Mouse (Mus musculus) kidney, adult 2 months (tissue): ENCODE data around the gene Abcb11. TPM values are rescaled to one million over a fixed set of nuclear protein-coding genes. Genes with fewer than 3 reads are reported as not detected.

Experiments used
- DNase-seq: peaks from one replicate; pipeline ENCODE4 v3.0.0; 2021
- H3K27ac ChIP-seq: fragments of 200-500 bp; 2 replicates; pipeline ENCODE4 v1.5.1; 2012; ENCODE audit warnings: low read depth, low read length, control low read depth, inconsistent platforms; ENCODE audit not compliant: insufficient read depth
- H3K27me3 ChIP-seq: fragments of 200-500 bp; replicated peaks from 2 replicates; pipeline ENCODE4 v1.6.1; 2012; ENCODE audit warnings: mild to moderate bottlenecking, moderate library complexity, low read length, inconsistent platforms; ENCODE audit not compliant: control insufficient read depth, insufficient read depth
- H3K36me3 ChIP-seq: fragments of 200-500 bp; 2 replicates; pipeline ENCODE4 v1.6.1; 2012; ENCODE audit warnings: mild to moderate bottlenecking, moderate library complexity, low read length, inconsistent platforms; ENCODE audit not compliant: control insufficient read depth, insufficient read depth
- H3K4me1 ChIP-seq: fragments of 200-500 bp; 2 replicates; pipeline ENCODE4 v1.6.1; 2011; ENCODE audit warnings: low read length; ENCODE audit not compliant: control insufficient read depth, insufficient read depth
- H3K4me3 ChIP-seq: fragments of 200-500 bp; 2 replicates; pipeline ENCODE4 v1.5.1; 2011; ENCODE audit warnings: mild to moderate bottlenecking, low read depth, low read length, control low read depth; ENCODE audit not compliant: insufficient read depth
- CTCF ChIP-seq: fragments of 200-500 bp; conservative IDR thresholded peaks from 2 replicates; pipeline ENCODE4 v1.5.1; 2011; ENCODE audit warnings: low read depth, mild to moderate bottlenecking, control low read depth, low read length, moderate library complexity, mixed read lengths; ENCODE audit not compliant: insufficient read depth, insufficient read length
- POLR2A ChIP-seq: fragments of 200-500 bp; IDR thresholded peaks from one replicate; pipeline ENCODE4 v1.6.1; 2011; ENCODE audit warnings: low read depth, low read length, control low read depth
- WGBS: fragments of 180-500 bp; shearing (Covaris S2); methylation state at CpG from one replicate; pipeline ENCODE4 v1.1.7; 2018; 5-methylcytosine and 5-hydroxymethylcytosine counted together
- polyA plus RNA-seq: library from polyadenylated mRNA; depleted of rRNA; stranded (reverse); fragments of >200 nt; gene quantifications from 2 replicates; pipeline ENCODE4 v1.2.3, GENCODE M21; 2012

The Abcb11 gene
- polyA plus RNA-seq, 1 experiment, result not detected

GRCm38 (mm10) chr2:69264069-69264618, 78.3 kb downstream of the Abcb11 start:
- no peaks in the 10 kb centered on the region for H3K36me3 ChIP-seq

DNA sequence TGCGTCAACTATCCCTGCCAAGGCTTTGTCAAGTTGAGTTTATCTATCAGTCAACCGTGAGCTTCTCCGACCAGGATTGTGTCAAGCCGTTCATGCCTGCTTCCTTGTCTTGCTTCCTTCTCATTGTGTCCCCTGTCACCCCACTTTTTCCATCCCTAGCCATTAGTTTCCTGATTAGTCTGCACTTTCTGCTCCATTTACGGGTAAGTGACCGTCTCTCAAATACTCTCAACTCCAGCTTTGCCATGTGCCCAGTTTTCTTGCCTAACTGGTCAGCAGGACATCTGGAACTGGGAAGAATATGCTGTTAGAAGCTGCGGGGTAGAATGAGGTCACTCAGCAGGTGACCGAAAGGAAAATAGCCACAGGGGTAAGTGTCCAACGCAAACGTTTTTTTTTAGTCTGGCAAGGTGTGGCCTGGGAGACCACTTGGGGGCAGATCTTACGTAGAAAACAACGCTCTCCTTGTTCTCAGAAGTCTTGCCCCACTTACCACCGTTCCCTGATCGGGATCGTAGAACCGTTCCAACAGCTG, 94.1 kb downstream of the Abcb11 start:
- TF ChIP-seq CTCF, result no peak
- no peak for TF ChIP-seq POLR2A
- Histone ChIP-seq H3K4me3 (no peak overlapping the region), H3K4me1 (no peaks in the 10 kb centered on the region; the same call in 1 of the 2 replicates), H3K27ac (no peak overlapping the region), H3K27me3 (no peaks in the 10 kb centered on the region), H3K36me3 (no peaks in the 10 kb centered on the region)
- 57% methylated on average over 16 of the region's 16 CpGs for WGBS
- DNase-seq, result no peak

More at GRCm38 (mm10) chr2:69264069-69264618, 78.3 kb downstream of the Abcb11 start:
- TF ChIP-seq CTCF, result no peak
- no peak for TF ChIP-seq POLR2A
- no peaks in the 10 kb centered on the region for H3K27me3 ChIP-seq
- DNase-seq, result no peak
- H3K4me3 ChIP-seq, result no peak overlapping the region
- H3K4me1 ChIP-seq, result no peaks in the 10 kb centered on the region
- H3K27ac ChIP-seq, result no peak overlapping the region

GRCm38 (mm10) chr2:69247081-69247480, 95.3 kb downstream of the Abcb11 start:
- no peaks in the 10 kb centered on the region for H3K27me3 ChIP-seq
- no peak overlapping the region for H3K27ac ChIP-seq
- H3K36me3 ChIP-seq, result no peaks in the 10 kb centered on the region
- no peak overlapping the region for H3K4me3 ChIP-seq
- WGBS, result 96% methylated on average over 1 of the region's 1 CpGs
- DNase-seq, result no peak
- no peak for TF ChIP-seq CTCF
- TF ChIP-seq POLR2A, result no peak
- H3K4me1 ChIP-seq, result no peaks in the 10 kb centered on the region; the same call in 1 of the 2 replicates

GRCm38 (mm10) chr2:69244924-69245323, 97.5 kb downstream of the Abcb11 start:
- H3K4me1 ChIP-seq, result no peaks in the 10 kb centered on the region; the same call in 1 of the 2 replicates
- H3K4me3 ChIP-seq, result no peak overlapping the region
- no peak overlapping the region for H3K27ac ChIP-seq
- no peak for DNase-seq
- 64% methylated on average over 2 of the region's 2 CpGs for WGBS
- no peak for TF ChIP-seq CTCF
- TF ChIP-seq POLR2A, result no peak
- no peaks in the 10 kb centered on the region for H3K27me3 ChIP-seq
- H3K36me3 ChIP-seq, result no peaks in the 10 kb centered on the region

GRCm38 (mm10) chr2:69239315-69239714, 103.1 kb downstream of the Abcb11 start:
- no peak for TF ChIP-seq POLR2A
- no peak for TF ChIP-seq CTCF
- H3K4me3 ChIP-seq, result no peak overlapping the region
- H3K4me1 ChIP-seq, result no peaks in the 10 kb centered on the region
- H3K27ac ChIP-seq, result no peak overlapping the region
- 42% methylated on average over 9 of the region's 9 CpGs for WGBS
- no peak for DNase-seq
- no peaks in the 10 kb centered on the region for H3K36me3 ChIP-seq
- no peaks in the 10 kb centered on the region for H3K27me3 ChIP-seq

DNA sequence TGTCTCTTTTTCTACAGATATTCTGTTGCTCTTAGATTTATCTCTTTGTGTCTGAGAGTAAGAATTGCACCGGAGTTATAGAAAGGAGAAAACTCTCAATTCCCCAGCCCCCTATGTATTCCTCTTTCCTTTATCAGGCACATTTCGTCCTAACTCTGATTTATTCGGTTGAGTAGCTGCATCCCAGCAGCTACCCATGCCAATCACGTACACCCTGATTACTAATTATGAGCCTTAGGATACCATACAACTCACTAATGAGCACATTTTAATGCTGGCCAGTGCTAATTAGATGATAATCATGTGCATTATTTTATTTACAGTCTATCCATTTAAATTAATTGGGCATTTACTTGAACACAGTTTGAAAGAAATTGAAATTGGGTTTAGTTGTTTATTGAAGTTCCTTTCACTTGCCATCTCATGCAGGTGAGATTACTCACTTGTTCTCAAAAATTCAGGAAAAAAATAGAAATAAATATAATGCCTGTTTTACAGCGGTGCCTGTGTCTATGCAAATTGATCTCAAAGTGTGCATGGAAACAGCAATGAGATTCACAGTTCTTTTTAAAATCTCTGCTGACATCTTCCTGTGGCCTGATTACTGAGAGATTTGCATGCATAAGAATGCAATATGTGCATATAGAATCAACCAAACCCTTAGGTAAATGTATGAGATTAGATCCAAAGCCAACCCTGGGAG, 107.3 kb downstream of the Abcb11 start:
- DNase-seq, result no peak
- WGBS, result 62% methylated on average over 5 of the region's 5 CpGs
- H3K27ac ChIP-seq, result no peak overlapping the region
- H3K4me1 ChIP-seq, result no peaks in the 10 kb centered on the region; the same call in 1 of the 2 replicates
- no peak overlapping the region for H3K4me3 ChIP-seq
- TF ChIP-seq CTCF, result no peak
- TF ChIP-seq POLR2A, result no peak
- H3K36me3 ChIP-seq, result no peaks in the 10 kb centered on the region
- H3K27me3 ChIP-seq, result no peaks in the 10 kb centered on the region

DNA sequence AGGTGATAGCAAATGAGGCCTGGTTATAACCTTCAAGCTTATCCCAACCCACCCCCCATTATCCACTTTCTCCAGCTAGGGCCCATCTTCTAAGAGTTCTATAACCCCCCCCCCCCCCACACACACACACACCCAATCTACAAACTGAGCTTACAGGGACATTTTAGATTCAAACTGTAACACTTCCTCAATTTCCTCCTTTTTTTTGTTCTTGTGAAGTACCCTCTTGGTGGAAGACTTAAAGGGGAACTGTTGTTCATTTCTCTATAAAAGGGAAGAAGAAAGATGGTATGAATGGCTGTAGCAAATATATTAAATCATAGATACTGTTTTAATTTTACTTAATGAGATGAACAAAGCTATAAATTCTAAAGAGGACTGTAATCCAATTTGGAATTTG, 110.3 kb downstream of the Abcb11 start:
- Histone ChIP-seq H3K36me3 (no peaks in the 10 kb centered on the region), H3K27ac (no peak overlapping the region)
- TF ChIP-seq POLR2A (no peak), CTCF (no peak)

More for the DNA sequence above, 110.3 kb downstream of the Abcb11 start:
- Histone ChIP-seq H3K4me3 (no peak overlapping the region), H3K27me3 (no peaks in the 10 kb centered on the region), H3K4me1 (no peaks in the 10 kb centered on the region; the same call in 1 of the 2 replicates)
- DNase-seq, result no peak
